Mouse (Mus musculus): ENCODE measurements around the gene Gm28372. TPM values are rescaled to one million over a fixed set of nuclear protein-coding genes. Genes with fewer than 3 reads are reported as not detected.

Gene Gm28372
- polyA plus RNA-seq, 1 experiment from 2014 or later: not detected

DNA sequence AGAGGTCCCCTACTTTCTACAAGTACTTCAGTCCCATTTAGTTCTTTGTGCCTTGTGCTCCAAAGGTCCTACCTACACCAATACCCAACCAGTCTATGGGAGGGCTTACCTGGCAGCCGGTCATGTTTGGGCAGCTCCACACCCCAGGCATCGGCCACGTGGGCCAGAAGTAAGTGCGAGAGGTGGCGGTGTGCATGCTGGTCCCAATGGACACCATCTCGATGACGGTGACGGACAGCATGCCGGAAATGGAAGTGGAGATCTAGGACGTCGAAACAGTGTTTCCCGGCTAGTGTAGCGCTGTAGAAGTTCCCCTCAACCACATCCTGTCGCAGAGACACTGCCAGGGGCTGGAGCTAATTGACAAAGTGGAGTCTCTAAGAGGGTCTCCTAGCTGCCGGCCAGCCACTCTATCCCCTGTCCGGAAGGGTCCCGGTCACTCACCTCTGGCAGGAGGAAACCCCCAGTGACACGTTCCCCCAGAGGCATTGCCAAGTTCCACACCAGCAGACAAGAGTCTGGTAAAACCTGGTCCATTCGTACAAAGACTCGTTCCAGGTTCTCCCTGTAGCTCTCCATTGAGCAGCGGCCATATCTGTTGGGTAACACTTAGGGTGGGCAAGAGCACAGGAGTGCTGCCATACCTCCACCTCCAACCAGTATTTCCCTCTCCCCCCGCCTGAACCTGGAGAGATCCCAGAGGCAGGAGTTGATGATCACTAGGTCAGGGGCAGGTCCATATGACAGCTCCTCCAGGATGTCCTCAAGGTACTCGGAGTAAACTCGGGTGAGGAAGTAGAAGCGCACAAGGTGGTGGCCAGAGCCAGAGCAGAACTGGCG, 17.0 kb downstream of the Gm28372 start:
- no peak overlapping the region for H3K4me3 ChIP-seq (ENCODE audit: low read depth, low read length)
- whole genome bisulfite sequencing: 97% methylated on average over 26 of the region's 26 CpGs
- H3K27me3 ChIP-seq (ENCODE audit: control insufficient read depth, insufficient read depth, low read length): no peaks in the 10 kb centered on the region
- H3K4me1 ChIP-seq (replicated peaks; ENCODE audit: control insufficient read depth, insufficient read depth, low read length): 0 out of 2 replicates have a peak, but pooled peaks cover 4% of the 10 kb centered on the region
- DNase-seq (ENCODE audit: low spot score) (no peak), ATAC-seq (ENCODE audit: low FRiP score) (no peak)
- H3K27ac ChIP-seq (ENCODE audit: low read depth, low read length): no peak overlapping the region
- no peak overlapping the region for H3K9ac ChIP-seq (ENCODE audit: low read depth, low read length)
- H3K36me3 ChIP-seq (ENCODE audit: control insufficient read depth, insufficient read depth, low read length): no peaks in the 10 kb centered on the region
- H3K4me2 ChIP-seq (replicated peaks; ENCODE audit: low read depth, low read length): no peak overlapping the region
- H3K9me3 ChIP-seq (ENCODE audit: control insufficient read depth, low read length): no peaks in the 10 kb centered on the region

GRCm38 (mm10) chr2:130423397-130424125, 18.5 kb downstream of the Gm28372 start:
- 18% methylated on average over 49 of the region's 49 CpGs for WGBS
- DNase-seq (ENCODE audit: low spot score): peak; percentile 88
- H3K4me3 ChIP-seq (ENCODE audit: low read depth, low read length): peak overlapping the region; percentile 79
- peak; percentile 78 for ATAC-seq (ENCODE audit: low FRiP score)
- H3K9me3 ChIP-seq (ENCODE audit: control insufficient read depth, low read length): no peaks in the 10 kb centered on the region
- H3K27me3 ChIP-seq (ENCODE audit: control insufficient read depth, insufficient read depth, low read length): no peaks in the 10 kb centered on the region
- H3K36me3 ChIP-seq (ENCODE audit: control insufficient read depth, insufficient read depth, low read length): no peaks in the 10 kb centered on the region
- H3K4me2 ChIP-seq (replicated peaks; ENCODE audit: low read depth, low read length): peak overlapping the region; percentile 83
- H3K4me1 ChIP-seq (replicated peaks; ENCODE audit: control insufficient read depth, insufficient read depth, low read length): 0 out of 2 replicates have a peak, but pooled peaks cover 4% of the 10 kb centered on the region
- peak overlapping the region; percentile 77 for H3K27ac ChIP-seq (ENCODE audit: low read depth, low read length)
- peak overlapping the region; percentile 87 for H3K9ac ChIP-seq (ENCODE audit: low read depth, low read length)

DNA sequence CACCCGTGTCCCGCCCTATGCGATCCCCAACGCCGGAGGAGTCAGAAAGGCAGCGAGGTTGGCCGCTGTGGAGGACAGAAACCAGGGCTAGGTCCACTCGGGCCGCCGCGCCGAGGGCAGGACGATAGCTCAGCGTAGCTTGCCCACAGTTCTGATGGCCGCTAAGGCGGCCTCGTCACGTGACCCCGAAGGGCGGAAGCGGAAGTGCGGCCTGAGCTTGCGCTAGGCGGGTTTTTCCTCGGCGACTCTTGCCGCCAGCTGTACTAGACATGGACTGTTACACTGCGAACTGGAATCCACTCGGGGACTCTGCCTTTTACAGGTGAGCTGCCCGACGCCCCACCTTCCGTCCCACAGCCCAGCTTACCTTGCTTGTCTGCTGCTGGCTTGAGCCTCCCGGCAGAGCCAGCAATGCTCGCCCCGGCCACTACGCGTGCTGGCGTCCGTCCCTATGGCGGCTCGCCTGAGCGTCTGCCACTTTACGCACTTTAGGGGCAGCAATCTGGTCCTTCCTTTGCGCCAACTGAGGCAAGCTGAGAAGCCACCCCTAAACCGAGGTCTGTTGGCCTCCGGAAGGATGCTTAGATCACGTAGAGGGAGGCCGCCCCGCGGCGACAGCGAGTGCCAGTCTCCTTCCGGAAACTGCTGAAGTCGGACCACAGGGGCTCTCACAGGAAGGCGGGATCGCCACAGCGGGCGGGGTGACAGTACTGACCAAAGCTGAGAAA, 19.3 kb downstream of the Gm28372 start, which contains the start of the genes Vps16 and Pced1a:
Gene Vps16 (plus strand): TSS at position 214 of the 728 bp plus-strand sequence.
Gene Pced1a (minus strand): TSS at position 576 of the 728 bp plus-strand sequence.
- Histone ChIP-seq H3K9me3 (ENCODE audit: control insufficient read depth, low read length) (no peaks in the 10 kb centered on the region), H3K27me3 (ENCODE audit: control insufficient read depth, insufficient read depth, low read length) (no peaks in the 10 kb centered on the region), H3K36me3 (ENCODE audit: control insufficient read depth, insufficient read depth, low read length) (no peaks in the 10 kb centered on the region), H3K4me2 (replicated peaks; ENCODE audit: low read depth, low read length) (peak within 1 kb of the TSS; percentile 83), H3K27ac (ENCODE audit: low read depth, low read length) (peak within 1 kb of the TSS; percentile 77), H3K9ac (ENCODE audit: low read depth, low read length) (peak within 1 kb of the TSS; percentile 87), H3K4me1 (replicated peaks; ENCODE audit: control insufficient read depth, insufficient read depth, low read length) (0 out of 2 replicates have a peak, but pooled peaks cover 4% of the 10 kb centered on the region), H3K4me3 (ENCODE audit: low read depth, low read length) (peak within 1 kb of the TSS; percentile 79)
- DNase-seq (ENCODE audit: low spot score) (peak; percentile 96), ATAC-seq (ENCODE audit: low FRiP score) (peak; percentile 96)
- under 1% methylated on average over 58 of the region's 58 CpGs for WGBS

DNA sequence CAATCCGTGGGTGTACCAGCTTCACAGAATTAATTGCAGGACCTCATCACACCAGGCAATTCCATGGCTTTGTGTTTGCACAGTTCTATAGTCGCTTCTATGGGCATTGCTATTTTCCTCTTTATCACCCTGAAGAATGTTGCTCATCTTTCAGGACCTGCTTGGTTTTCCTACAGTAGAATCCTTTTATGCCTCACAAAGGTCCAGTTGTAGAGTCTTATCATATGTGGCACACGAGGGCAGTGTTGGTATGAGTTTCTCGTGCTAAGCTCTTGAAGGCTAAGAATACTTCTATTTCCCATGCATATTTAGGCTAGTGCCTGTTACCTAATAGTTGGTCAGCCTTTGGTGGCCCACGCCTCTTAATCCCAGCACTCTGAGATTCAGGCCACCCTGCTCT, 20.1 kb downstream of the Gm28372 start:
- DNase-seq (ENCODE audit: low spot score) (no peak), ATAC-seq (ENCODE audit: low FRiP score) (no peak)
- no peaks in the 10 kb centered on the region for H3K9me3 ChIP-seq (ENCODE audit: control insufficient read depth, low read length)
- H3K9ac ChIP-seq (ENCODE audit: low read depth, low read length): peak overlapping the region; percentile 87; the same call in 1 of the 2 replicates
- peak overlapping the region; percentile 79 for H3K4me3 ChIP-seq (ENCODE audit: low read depth, low read length)
- 56% methylated on average over 5 of the region's 5 CpGs for WGBS
- peak overlapping the region; percentile 83 for H3K4me2 ChIP-seq (replicated peaks; ENCODE audit: low read depth, low read length)
- H3K36me3 ChIP-seq (ENCODE audit: control insufficient read depth, insufficient read depth, low read length): no peaks in the 10 kb centered on the region
- H3K27me3 ChIP-seq (ENCODE audit: control insufficient read depth, insufficient read depth, low read length): no peaks in the 10 kb centered on the region
- H3K4me1 ChIP-seq (replicated peaks; ENCODE audit: control insufficient read depth, insufficient read depth, low read length): 0 out of 2 replicates have a peak, but pooled peaks cover 4% of the 10 kb centered on the region
- H3K27ac ChIP-seq (ENCODE audit: low read depth, low read length): no peak overlapping the region

DNA sequence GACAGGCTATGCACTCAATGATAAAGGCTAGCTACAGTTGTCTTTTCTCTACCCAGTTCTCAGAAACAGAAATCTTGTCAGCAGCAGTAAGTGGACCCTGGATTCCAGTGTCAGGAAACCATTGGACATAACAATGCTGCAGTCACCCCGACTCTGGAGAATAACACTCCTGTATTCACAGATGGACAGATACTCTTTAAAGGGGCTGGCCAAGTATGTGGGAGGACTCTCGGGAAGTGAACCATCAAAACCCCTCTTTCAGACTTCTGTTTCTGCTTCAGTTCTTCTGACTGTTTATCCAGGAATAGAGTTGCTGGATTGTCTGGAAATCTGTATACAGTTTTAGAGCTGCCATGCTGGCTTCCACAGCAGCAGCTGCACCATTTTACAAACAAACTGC, 24.8 kb downstream of the Gm28372 start:
- H3K27me3 ChIP-seq (ENCODE audit: control insufficient read depth, insufficient read depth, low read length): no peaks in the 10 kb centered on the region
- H3K27ac ChIP-seq (ENCODE audit: low read depth, low read length): no peak overlapping the region
- H3K4me1 ChIP-seq (replicated peaks; ENCODE audit: control insufficient read depth, insufficient read depth, low read length): 0 out of 2 replicates have a peak, but pooled peaks cover 2% of the 10 kb centered on the region
- no peak overlapping the region for H3K4me3 ChIP-seq (ENCODE audit: low read depth, low read length)
- H3K9me3 ChIP-seq (ENCODE audit: control insufficient read depth, low read length): no peaks in the 10 kb centered on the region
- no peak for DNase-seq (ENCODE audit: low spot score)
- H3K9ac ChIP-seq (ENCODE audit: low read depth, low read length): no peak overlapping the region
- no peaks in the 10 kb centered on the region for H3K36me3 ChIP-seq (ENCODE audit: control insufficient read depth, insufficient read depth, low read length)
- ATAC-seq (ENCODE audit: low FRiP score): no peak
- 76% methylated on average over 2 of the region's 2 CpGs for WGBS
- no peak overlapping the region for H3K4me2 ChIP-seq (replicated peaks; ENCODE audit: low read depth, low read length)

DNA sequence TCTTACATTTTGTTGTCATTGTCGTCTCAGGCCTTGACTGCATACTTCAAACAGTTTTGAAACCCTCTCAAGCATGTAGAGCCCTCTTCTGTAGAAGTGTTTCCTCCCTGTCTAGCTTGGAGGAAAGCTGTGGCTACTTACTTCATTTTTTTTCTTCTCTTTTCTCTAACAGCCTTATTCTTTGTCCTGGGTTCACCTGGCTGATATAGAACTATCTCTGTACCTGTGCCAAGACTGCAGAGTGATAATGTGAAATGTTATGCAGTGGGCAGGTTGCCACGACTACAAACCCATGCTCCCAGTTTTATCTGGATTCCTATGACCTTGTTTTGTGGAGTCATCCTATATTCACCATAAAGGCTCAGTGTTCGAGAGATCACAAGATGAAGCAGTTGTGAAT, 25.4 kb downstream of the Gm28372 start:
- Histone ChIP-seq H3K4me2 (replicated peaks; ENCODE audit: low read depth, low read length) (no peak overlapping the region), H3K36me3 (ENCODE audit: control insufficient read depth, insufficient read depth, low read length) (no peaks in the 10 kb centered on the region), H3K27me3 (ENCODE audit: control insufficient read depth, insufficient read depth, low read length) (no peaks in the 10 kb centered on the region), H3K4me3 (ENCODE audit: low read depth, low read length) (no peak overlapping the region), H3K4me1 (replicated peaks; ENCODE audit: control insufficient read depth, insufficient read depth, low read length) (no peaks in the 10 kb centered on the region), H3K9me3 (ENCODE audit: control insufficient read depth, low read length) (no peaks in the 10 kb centered on the region), H3K27ac (ENCODE audit: low read depth, low read length) (no peak overlapping the region), H3K9ac (ENCODE audit: low read depth, low read length) (no peak overlapping the region)
- ATAC-seq (ENCODE audit: low FRiP score) (no peak), DNase-seq (ENCODE audit: low spot score) (no peak)
- 82% methylated on average over 3 of the region's 3 CpGs for WGBS

GRCm38 (mm10) chr2:130432157-130432556, 27.1 kb downstream of the Gm28372 start:
- Histone ChIP-seq H3K9ac (ENCODE audit: low read depth, low read length) (no peak overlapping the region), H3K4me3 (ENCODE audit: low read depth, low read length) (no peak overlapping the region), H3K4me2 (replicated peaks; ENCODE audit: low read depth, low read length) (no peak overlapping the region), H3K27me3 (ENCODE audit: control insufficient read depth, insufficient read depth, low read length) (no peaks in the 10 kb centered on the region), H3K36me3 (ENCODE audit: control insufficient read depth, insufficient read depth, low read length) (no peaks in the 10 kb centered on the region), H3K4me1 (replicated peaks; ENCODE audit: control insufficient read depth, insufficient read depth, low read length) (no peaks in the 10 kb centered on the region), H3K9me3 (ENCODE audit: control insufficient read depth, low read length) (no peaks in the 10 kb centered on the region), H3K27ac (ENCODE audit: low read depth, low read length) (no peak overlapping the region)
- DNase-seq (ENCODE audit: low spot score) (no peak), ATAC-seq (ENCODE audit: low FRiP score) (no peak)
- 88% methylated on average over 3 of the region's 3 CpGs for WGBS

DNA sequence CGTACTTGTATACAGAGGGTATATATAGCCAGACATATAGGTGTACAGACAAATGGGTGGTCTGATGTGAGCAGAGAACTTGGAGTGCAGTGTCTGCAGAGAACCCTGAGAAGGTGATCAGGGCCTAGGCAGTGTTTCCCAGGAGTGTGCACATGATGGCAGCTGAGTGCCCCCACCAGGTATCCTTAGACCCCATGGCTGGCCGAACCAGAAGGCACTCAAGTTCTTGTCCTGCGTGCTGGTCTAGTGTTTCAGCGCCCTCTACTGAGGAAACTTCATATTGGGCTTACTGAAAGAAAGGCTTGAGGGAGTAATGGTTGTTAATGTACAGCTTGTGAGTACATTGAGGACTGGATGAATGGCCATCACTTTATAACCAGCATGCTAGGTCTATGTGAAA, 28.1 kb downstream of the Gm28372 start:
- Histone ChIP-seq H3K9me3 (ENCODE audit: control insufficient read depth, low read length) (no peaks in the 10 kb centered on the region), H3K4me3 (ENCODE audit: low read depth, low read length) (no peak overlapping the region), H3K9ac (ENCODE audit: low read depth, low read length) (no peak overlapping the region), H3K4me1 (replicated peaks; ENCODE audit: control insufficient read depth, insufficient read depth, low read length) (no peaks in the 10 kb centered on the region), H3K4me2 (replicated peaks; ENCODE audit: low read depth, low read length) (no peak overlapping the region), H3K36me3 (ENCODE audit: control insufficient read depth, insufficient read depth, low read length) (no peaks in the 10 kb centered on the region), H3K27me3 (ENCODE audit: control insufficient read depth, insufficient read depth, low read length) (no peaks in the 10 kb centered on the region), H3K27ac (ENCODE audit: low read depth, low read length) (no peak overlapping the region)
- ATAC-seq (ENCODE audit: low FRiP score): peak; percentile 65
- DNase-seq (ENCODE audit: low spot score): peak; percentile 70
- WGBS: 27% methylated on average over 4 of the region's 4 CpGs
